Mouse (Mus musculus) forebrain, embryonic 11.5 days (tissue): Measurements from ENCODE around the gene Olfr1333. TPM values are rescaled to one million over a fixed set of nuclear protein-coding genes. Genes with fewer than 3 reads are reported as not detected.
"Not testable (repeated sequence)": the region's sequence is repeated elsewhere in the genome, so short reads cannot be mapped to it uniquely, and the experiment has no call there.

Experiments
- ATAC-seq: fragments of 200-750 bp; cut with Nextera tagmentation; replicated peaks from 2 replicates; pipeline ENCODE4 v1.8.0; 2017; ENCODE audit warnings: moderate TSS enrichment; ENCODE audit not compliant: low FRiP score
- DNase-seq: peaks from one replicate; pipeline ENCODE4 v3.0.0-alpha.2; 2017; ENCODE audit warnings: low spot score
- H3K27ac ChIP-seq: fragments of 300-500 bp; sonication (generic); 2 replicates; pipeline ENCODE4 v1.5.1; 2014; ENCODE audit warnings: low read depth, low read length
- H3K27me3 ChIP-seq: fragments of 300-500 bp; sonication (generic); 2 replicates; pipeline ENCODE4 v1.6.1; 2014; ENCODE audit warnings: mild to moderate bottlenecking, low read length, mixed read lengths; ENCODE audit not compliant: control insufficient read depth, insufficient read depth
- H3K36me3 ChIP-seq: fragments of 300-500 bp; sonication (generic); 2 replicates; pipeline ENCODE4 v1.6.1; 2014; ENCODE audit warnings: mild to moderate bottlenecking, low read length, moderate library complexity, mixed read lengths; ENCODE audit not compliant: control insufficient read depth, insufficient read depth
- H3K4me1 ChIP-seq: fragments of 300-500 bp; sonication (generic); replicated peaks from 2 replicates; pipeline ENCODE4 v1.6.1; 2014; ENCODE audit warnings: low read length, mixed read lengths; ENCODE audit not compliant: control insufficient read depth, insufficient read depth
- H3K4me2 ChIP-seq: fragments of 300-500 bp; sonication (generic); 2 replicates; pipeline ENCODE4 v1.6.1; 2014; ENCODE audit warnings: low read depth, mild to moderate bottlenecking, low read length, moderate library complexity, mixed read lengths; ENCODE audit not compliant: severe bottlenecking
- H3K4me3 ChIP-seq: fragments of 300-500 bp; sonication (generic); 2 replicates; pipeline ENCODE4 v1.5.1; 2014; ENCODE audit warnings: low read depth, low read length
- H3K9ac ChIP-seq: fragments of 300-500 bp; sonication (generic); 2 replicates; pipeline ENCODE4 v1.6.1; 2014; ENCODE audit warnings: low read length
- H3K9me3 ChIP-seq: fragments of 300-500 bp; sonication (generic); 2 replicates; pipeline ENCODE4 v1.6.1; 2016; ENCODE audit warnings: low read length, mixed read lengths; ENCODE audit not compliant: control insufficient read depth
- WGBS: fragments of 180-500 bp; shearing (Covaris S2); extraction: QIAGEN DNeasy Blood & Tissue Kit; methylation state at CpG from one replicate; pipeline ENCODE4 v1.1.7; 2014; 5-methylcytosine and 5-hydroxymethylcytosine counted together
- polyA plus RNA-seq: library from polyadenylated mRNA; unstranded; fragments of >200 nt; fragmentation: Nextera tagmentation; extraction: Ambion mirVana; gene quantifications from 2 replicates; pipeline ENCODE4 v1.2.1, GENCODE M21; 2014

Olfr1333 gene
- polyA plus RNA-seq = not detected in 2 replicates

GRCm38 (mm10) chr4:118836179-118836578, at the start of gene Olfr1333:
Olfr1333 (minus strand) TSS chr4:118836279.
- no peak within 1 kb of the TSS for H3K4me2 ChIP-seq
- no peaks in the 10 kb centered on the region for H3K36me3 ChIP-seq
- no peaks in the 10 kb centered on the region for H3K9me3 ChIP-seq
- ATAC-seq (no peak), DNase-seq (no peak)
- H3K27me3 ChIP-seq = no peaks in the 10 kb centered on the region
- no peak within 1 kb of the TSS for H3K27ac ChIP-seq
- H3K4me1 ChIP-seq = no peaks in the 10 kb centered on the region
- no peak within 1 kb of the TSS for H3K4me3 ChIP-seq
- no peak within 1 kb of the TSS for H3K9ac ChIP-seq
- 92% methylated on average over 1 of the region's 1 CpGs for WGBS

- ATAC-seq (no peak), DNase-seq (no peak)
- H3K27me3 ChIP-seq = no peaks in the 10 kb centered on the region
Observed at GRCm38 (mm10) chr4:118867566-118867965, 31.5 kb upstream of the Olfr1333 start.

GRCm38 (mm10) chr4:118864349-118864748, 28.3 kb upstream of the Olfr1333 start, which contains the start of gene Olfr1331:
Olfr1331 (plus strand) TSS chr4:118864649.
- Histone ChIP-seq H3K27me3 (no peaks in the 10 kb centered on the region), H3K4me1 (no peaks in the 10 kb centered on the region), H3K4me2 (no peak within 1 kb of the TSS), H3K36me3 (no peaks in the 10 kb centered on the region), H3K9ac (no peak within 1 kb of the TSS), H3K9me3 (no peaks in the 10 kb centered on the region), H3K4me3 (no peak within 1 kb of the TSS), H3K27ac (no peak within 1 kb of the TSS)
- ATAC-seq (no peak), DNase-seq (no peak)
- WGBS = 90% methylated on average over 1 of the region's 1 CpGs

More at GRCm38 (mm10) chr4:118867566-118867965, 31.5 kb upstream of the Olfr1333 start:
- H3K4me1 ChIP-seq = no peaks in the 10 kb centered on the region
- no peaks in the 10 kb centered on the region for H3K36me3 ChIP-seq
- no peak overlapping the region for H3K4me2 ChIP-seq
- no peak overlapping the region for H3K4me3 ChIP-seq
- no peak overlapping the region for H3K27ac ChIP-seq
- H3K9ac ChIP-seq = no peak overlapping the region
- no peaks in the 10 kb centered on the region for H3K9me3 ChIP-seq

- no peaks in the 10 kb centered on the region for H3K27me3 ChIP-seq
- H3K9me3 ChIP-seq = no peaks in the 10 kb centered on the region
- no peak overlapping the region for H3K27ac ChIP-seq
- H3K4me2 ChIP-seq = no peak overlapping the region
- H3K4me1 ChIP-seq = no peaks in the 10 kb centered on the region
- ATAC-seq (no peak), DNase-seq (no peak)
- WGBS = 48% methylated on average over 4 of the region's 4 CpGs
- H3K4me3 ChIP-seq = no peak overlapping the region
- H3K9ac ChIP-seq = no peak overlapping the region
- no peaks in the 10 kb centered on the region for H3K36me3 ChIP-seq
Observed at GRCm38 (mm10) chr4:118862704-118863103, 26.6 kb upstream of the Olfr1333 start.

- ATAC-seq = no peak
- no peak overlapping the region for H3K27ac ChIP-seq
- H3K9ac ChIP-seq = no peak overlapping the region
- H3K36me3 ChIP-seq = no peaks in the 10 kb centered on the region
- WGBS = 94% methylated on average over 1 of the region's 1 CpGs
- no peaks in the 10 kb centered on the region for H3K27me3 ChIP-seq
- no peaks in the 10 kb centered on the region for H3K4me1 ChIP-seq
- no peak for DNase-seq
- H3K4me3 ChIP-seq = no peak overlapping the region
- no peaks in the 10 kb centered on the region for H3K9me3 ChIP-seq
- H3K4me2 ChIP-seq = no peak overlapping the region
Observed at GRCm38 (mm10) chr4:118861791-118862190, 25.7 kb upstream of the Olfr1333 start.

GRCm38 (mm10) chr4:118818921-118819320, 17.2 kb downstream of the Olfr1333 start:
- Histone ChIP-seq H3K4me3 (no peak overlapping the region), H3K27ac (no peak overlapping the region), H3K36me3 (no peaks in the 10 kb centered on the region), H3K27me3 (no peaks in the 10 kb centered on the region), H3K9ac (no peak overlapping the region), H3K4me1 (no peaks in the 10 kb centered on the region), H3K9me3 (no peaks in the 10 kb centered on the region), H3K4me2 (no peak overlapping the region)
- no peak for DNase-seq
- no peak for ATAC-seq
- WGBS = 92% methylated on average over 1 of the region's 1 CpGs

- Histone ChIP-seq H3K9me3 (no peaks in the 10 kb centered on the region), H3K4me2 (no peak within 1 kb of the TSS), H3K27me3 (no peaks in the 10 kb centered on the region), H3K4me1 (no peaks in the 10 kb centered on the region), H3K36me3 (no peaks in the 10 kb centered on the region), H3K9ac (no peak within 1 kb of the TSS), H3K27ac (no peak within 1 kb of the TSS), H3K4me3 (no peak within 1 kb of the TSS)
- WGBS = 94% methylated on average over 4 of the region's 4 CpGs
- DNase-seq (no peak), ATAC-seq (no peak)
Observed at GRCm38 (mm10) chr4:118809844-118810243, 26.2 kb downstream of the Olfr1333 start, which contains the start of gene Olfr1335. Olfr1335 (minus strand) TSS chr4:118809944.

GRCm38 (mm10) chr4:118792796-118793195, 43.3 kb downstream of the Olfr1333 start:
- H3K27ac ChIP-seq, H3K27me3 ChIP-seq, H3K9me3 ChIP-seq, H3K4me3 ChIP-seq, H3K9ac ChIP-seq, DNase-seq, H3K36me3 ChIP-seq, H3K4me1 ChIP-seq, ATAC-seq, H3K4me2 ChIP-seq: not testable (repeated sequence)

GRCm38 (mm10) chr4:118782486-118782885, 53.6 kb downstream of the Olfr1333 start, which contains the start of gene Olfr1337:
Olfr1337 (minus strand) TSS chr4:118782586.
- Histone ChIP-seq H3K27me3 (no peaks in the 10 kb centered on the region), H3K36me3 (no peaks in the 10 kb centered on the region), H3K4me2 (no peak within 1 kb of the TSS), H3K27ac (no peak within 1 kb of the TSS), H3K9me3 (no peaks in the 10 kb centered on the region), H3K9ac (no peak within 1 kb of the TSS), H3K4me1 (no peaks in the 10 kb centered on the region), H3K4me3 (no peak within 1 kb of the TSS)
- ATAC-seq (no peak), DNase-seq (no peak)
- WGBS = 81% methylated on average over 2 of the region's 2 CpGs
